Comparison of ENCODE assay signal across 21 mouse cellular contexts in the genomic region with DNA sequence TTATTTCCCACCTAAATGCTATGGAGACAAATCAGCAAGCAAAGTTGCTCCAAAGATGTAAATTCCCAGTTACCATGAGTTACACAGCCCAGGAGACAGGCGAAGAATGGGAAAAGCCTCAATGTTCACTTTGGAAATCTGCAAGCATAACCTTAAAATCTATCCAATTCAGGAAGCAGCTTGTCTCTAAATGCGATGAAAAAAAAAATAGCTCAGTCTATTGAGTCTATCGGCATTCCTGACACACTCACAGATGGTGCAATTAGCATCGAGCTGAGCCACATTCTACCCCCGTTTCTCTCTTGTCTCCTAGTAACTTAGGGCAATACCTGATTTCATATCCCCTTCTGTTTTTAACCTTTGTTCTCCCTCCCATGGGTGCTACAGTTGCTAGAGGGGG.
A peak's percentile ranks its signal among the peaks of the same experiment; 100 is the strongest.
DNase-seq lines count a peak whose midpoint lies in the region; ATAC-seq and TF ChIP-seq lines count a peak whose summit lies in the region.
"Had no signal": no experiment of that assay in that cellular context is flagged by ENCODE, and none has a peak within 500 bp of the region (broad histone marks: within the 10 kb centered on the region; RNA-seq: fewer than 3 reads in every experiment).

No protein-coding gene starts in this region.

- H3K4me2 ChIP-seq in forebrain, postnatal 0 days (ENCODE audit: low read depth), result no peak overlapping the region
- no peak overlapping the region for H3K4me2 ChIP-seq in forebrain, embryonic 11.5 days (ENCODE audit: low read depth, low read length, severe bottlenecking)
- H3K4me2 ChIP-seq in kidney, embryonic 15.5 days, result no peak overlapping the region
- H3K4me2 ChIP-seq: embryonic facial prominence, embryonic 12.5 days; heart, embryonic 15.5 days; hindbrain, embryonic 14.5 days; liver, embryonic 13.5 days; midbrain, embryonic 12.5 days had no signal

- intact Hi-C loops in left cerebral cortex, adult 2 months (cut with DNase I), result loop anchor here (5.0 kb wide), 1 partner anchor 772 kb away; no protein-coding TSS in a partner anchor

- WGBS in forebrain, postnatal 0 days, result 32% methylated on average over 5 of the region's 5 CpGs
- 80% methylated on average over 5 of the region's 5 CpGs for WGBS in forebrain, embryonic 11.5 days
- 77% methylated on average over 5 of the region's 5 CpGs for WGBS in kidney, embryonic 15.5 days

- TF ChIP-seq CTCF in forebrain, postnatal 0 days (IDR thresholded peaks at IDR 0.05; ENCODE audit: low read depth), result no peak
- no peak for TF ChIP-seq CTCF in left cerebral cortex, adult 2 months (IDR thresholded peaks at IDR 0.05)

- no peaks in the 10 kb centered on the region for H3K36me3 ChIP-seq in forebrain, postnatal 0 days (ENCODE audit: insufficient read depth)
- H3K36me3 ChIP-seq in forebrain, embryonic 11.5 days (ENCODE audit: control insufficient read depth, insufficient read depth, low read length), result no peaks in the 10 kb centered on the region
- H3K36me3 ChIP-seq in kidney, embryonic 15.5 days, result no peaks in the 10 kb centered on the region
- H3K36me3 ChIP-seq: embryonic facial prominence, embryonic 12.5 days; heart, embryonic 15.5 days; liver, embryonic 13.5 days; midbrain, embryonic 12.5 days had no signal

- H3K4me3 ChIP-seq in forebrain, postnatal 0 days (ENCODE audit: low read depth, low read length), result no peak overlapping the region
- H3K4me3 ChIP-seq in forebrain, embryonic 11.5 days (ENCODE audit: low read depth, low read length), result no peak overlapping the region
- no peak overlapping the region for H3K4me3 ChIP-seq in left cerebral cortex, adult 2 months
- no peak overlapping the region for H3K4me3 ChIP-seq in kidney, embryonic 15.5 days (replicated peaks)
- H3K4me3 ChIP-seq: embryonic facial prominence, embryonic 12.5 days; heart, embryonic 15.5 days; liver, embryonic 13.5 days; midbrain, embryonic 12.5 days had no signal

- H3K9me3 ChIP-seq in forebrain, postnatal 0 days (ENCODE audit: low read length), result no peaks in the 10 kb centered on the region
- no peaks in the 10 kb centered on the region for H3K9me3 ChIP-seq in forebrain, embryonic 11.5 days (ENCODE audit: control insufficient read depth, low read length)
- no peaks in the 10 kb centered on the region for H3K9me3 ChIP-seq in kidney, embryonic 15.5 days (replicated peaks)
- H3K9me3 ChIP-seq: embryonic facial prominence, embryonic 12.5 days; heart, embryonic 15.5 days; liver, embryonic 13.5 days; midbrain, embryonic 12.5 days had no signal

- H3K4me1 ChIP-seq in forebrain, postnatal 0 days (ENCODE audit: insufficient read depth), result peaks cover 21% of the 10 kb centered on the region
- H3K4me1 ChIP-seq in forebrain, embryonic 11.5 days (replicated peaks; ENCODE audit: control insufficient read depth, insufficient read depth, low read length), result no peaks in the 10 kb centered on the region
- H3K4me1 ChIP-seq in kidney, embryonic 15.5 days, result 0 out of 2 replicates have a peak, but pooled peaks cover 6% of the 10 kb centered on the region
- H3K4me1 ChIP-seq: embryonic facial prominence, embryonic 12.5 days; heart, embryonic 15.5 days; liver, embryonic 13.5 days had no signal

- DNase-seq in forebrain, postnatal 0 days, result peak; percentile 54
- no peak for DNase-seq in forebrain, embryonic 11.5 days (ENCODE audit: low spot score)
- no peak for DNase-seq in left cerebral cortex, adult 2 months (ENCODE audit: extremely low spot score in 1 of 2, low spot score in 2 of 2)
- DNase-seq in left cerebral cortex, adult 11 months (ENCODE audit: low spot score), result no peak
- peak; percentile 50 to 72 for DNase-seq in right cerebral cortex, postnatal 10 days (ENCODE audit: low spot score in 2 of 2)
- DNase-seq in right cerebral cortex, postnatal 4 days, result no peak
- peak; percentile 80 for DNase-seq in telencephalon, adult 2 months (ENCODE audit: low read depth, low spot score)
- DNase-seq: adrenal gland, postnatal 25 days; cerebellum, adult 11-12 months; cerebellum, postnatal 10 days; heart, postnatal 36 days; kidney, adult 9 months; kidney, postnatal 4 days; liver, embryonic 13.5 days; lung, adult 2 months had no signal

- no peaks in the 10 kb centered on the region for H3K27me3 ChIP-seq in forebrain, postnatal 0 days (ENCODE audit: insufficient read depth, low read length)
- no peaks in the 10 kb centered on the region for H3K27me3 ChIP-seq in forebrain, embryonic 11.5 days (ENCODE audit: control insufficient read depth, insufficient read depth, low read length)
- no peaks in the 10 kb centered on the region for H3K27me3 ChIP-seq in kidney, embryonic 15.5 days
- H3K27me3 ChIP-seq: embryonic facial prominence, embryonic 12.5 days; heart, embryonic 15.5 days; liver, embryonic 13.5 days; midbrain, embryonic 12.5 days had no signal

- no peak overlapping the region for H3K9ac ChIP-seq in forebrain, postnatal 0 days
- no peak overlapping the region for H3K9ac ChIP-seq in forebrain, embryonic 11.5 days (ENCODE audit: low read length)
- no peak overlapping the region for H3K9ac ChIP-seq in kidney, embryonic 15.5 days
- H3K9ac ChIP-seq: embryonic facial prominence, embryonic 12.5 days; heart, embryonic 15.5 days; hindbrain, embryonic 14.5 days; liver, embryonic 13.5 days; midbrain, embryonic 12.5 days had no signal

- peak; percentile 66 for ATAC-seq in forebrain, postnatal 0 days
- no peak for ATAC-seq in forebrain, embryonic 11.5 days (replicated peaks; ENCODE audit: low FRiP score)
- no peak for ATAC-seq in kidney, embryonic 15.5 days (replicated peaks; ENCODE audit: low FRiP score)

- H3K27ac ChIP-seq in forebrain, postnatal 0 days (ENCODE audit: low read depth, low read length), result peak overlapping the region; percentile 41
- no peak overlapping the region for H3K27ac ChIP-seq in forebrain, embryonic 11.5 days (ENCODE audit: low read depth, low read length)
- peak overlapping the region; percentile 89 for H3K27ac ChIP-seq in left cerebral cortex, adult 2 months
- no peak overlapping the region for H3K27ac ChIP-seq in kidney, embryonic 15.5 days
- H3K27ac ChIP-seq: embryonic facial prominence, embryonic 12.5 days; heart, embryonic 15.5 days; hindbrain, embryonic 14.5 days; liver, embryonic 13.5 days; midbrain, embryonic 12.5 days; stomach, postnatal 0 days had no signal

Comparison
In these comparisons a context has a peak if more than half of its experiments do, and no peak if none do; other contexts are left out.
1. DNase-seq: peak in forebrain, postnatal 0 days (single experiment), right cerebral cortex, postnatal 10 days (2 of 2) and telencephalon, adult 2 months (single experiment); none in forebrain, embryonic 11.5 days (single experiment), left cerebral cortex, adult 2 months (0 of 2), left cerebral cortex, adult 11 months (single experiment) and right cerebral cortex, postnatal 4 days (single experiment).
2. H3K27ac ChIP-seq: peak in forebrain, postnatal 0 days (single experiment) and left cerebral cortex, adult 2 months (single experiment); none in forebrain, embryonic 11.5 days (single experiment) and kidney, embryonic 15.5 days (single experiment).